Mouse (Mus musculus) Patski (cell line): Measurements from ENCODE around the gene Nrxn3. TPM values are rescaled to one million over a fixed set of nuclear protein-coding genes. Genes with fewer than 3 reads are reported as not detected.
A peak's percentile ranks its signal among the peaks of the same experiment; 100 is the strongest.

ENCODE experiments used
- ATAC-seq: fragments of 100-300 bp; one replicate; pipeline ENCODE4 v1.8.0; 2021
- CTCF ChIA-PET: fragments of 350-600 bp; sonication (Branson Sonifier 250); formaldehyde crosslinking; loops from one replicate; lab custom pipeline; 2022; ENCODE audit warnings: inconsistent platforms; lab: Charles Lee
- POLR2A ChIA-PET: fragments of 350-600 bp; sonication (Branson Sonifier 250); formaldehyde crosslinking; loops from one replicate; lab custom pipeline; 2022; ENCODE audit warnings: antibody characterized with exemption, inconsistent platforms; lab: Charles Lee
- DNase-seq: peaks from one replicate; pipeline ENCODE4 v3.0.0-alpha.2; 2011; ENCODE audit warnings: low read depth, low spot score
- H3K27me3 ChIP-seq: fragments of 371-371 bp; one replicate; pipeline ENCODE4 v1.5.1; 2021
- CTCF ChIP-seq: fragments of 100-300 bp; IDR thresholded peaks from one replicate; pipeline ENCODE4 v1.5.1; 2021
- in situ Hi-C: fragments of 300-500 bp; cut with MboI; formaldehyde crosslinking; loops from 3 replicates; pipeline ENCODE4 v1.11.1; 2018; ENCODE audit warnings: low pct_unique_long_range_greater_than_20kb, mixed read lengths
- polyA plus RNA-seq: library from polyadenylated mRNA; unstranded; gene quantifications from one replicate; pipeline ENCODE4 v1.2.3, GENCODE M21; 2021

Nrxn3 gene
- polyA plus RNA-seq, 1 experiment from 2014 or later: not detected

GRCm38 (mm10) chr12:88983688-88984330 lies 261.1 kb downstream of the Nrxn3 start:
- POLR2A ChIA-PET: no interaction called here
- TF ChIP-seq CTCF: no peak
- no peak for DNase-seq
- no peak for ATAC-seq
- no peaks in the 10 kb centered on the region for H3K27me3 ChIP-seq
- in situ Hi-C loops: no loop called here
- CTCF ChIA-PET: no interaction called here

GRCm38 (mm10) chr12:88984375-88984774 lies 261.7 kb downstream of the Nrxn3 start:
- CTCF ChIA-PET: no interaction called here
- in situ Hi-C loops: no loop called here
- TF ChIP-seq CTCF: no peak
- POLR2A ChIA-PET: no interaction called here
- DNase-seq: no peak
- no peak for ATAC-seq
- no peaks in the 10 kb centered on the region for H3K27me3 ChIP-seq

GRCm38 (mm10) chr12:88984804-88985203 lies 262.1 kb downstream of the Nrxn3 start:
- TF ChIP-seq CTCF: no peak
- ChIA-PET CTCF (no interaction called here), POLR2A (no interaction called here)
- in situ Hi-C loops: no loop called here
- DNase-seq: no peak
- ATAC-seq: no peak
- H3K27me3 ChIP-seq: no peaks in the 10 kb centered on the region

GRCm38 (mm10) chr12:88987046-88987445 lies 264.4 kb downstream of the Nrxn3 start:
- no peak for DNase-seq
- ATAC-seq: no peak
- in situ Hi-C loops: no loop called here
- ChIA-PET CTCF (no interaction called here), POLR2A (no interaction called here)
- H3K27me3 ChIP-seq: no peaks in the 10 kb centered on the region
- no peak for TF ChIP-seq CTCF

GRCm38 (mm10) chr12:88990753-88991152 lies 268.1 kb downstream of the Nrxn3 start:
- TF ChIP-seq CTCF: no peak
- DNase-seq (no peak), ATAC-seq (no peak)
- H3K27me3 ChIP-seq: no peaks in the 10 kb centered on the region
- ChIA-PET CTCF (no interaction called here), POLR2A (no interaction called here)
- in situ Hi-C loops: no loop called here

- CTCF ChIA-PET: interaction anchor here (1.0 kb wide), 1 partner anchor 62 kb away, joined by 3 read pairs; no protein-coding TSS in a partner anchor
These were observed 269.5 kb downstream of the Nrxn3 start for GRCm38 (mm10) chr12:88992141-88992540.

GRCm38 (mm10) chr12:88993788-88994187 lies 271.1 kb downstream of the Nrxn3 start:
- in situ Hi-C loops: no loop called here
- DNase-seq (no peak), ATAC-seq (no peak)
- no peaks in the 10 kb centered on the region for H3K27me3 ChIP-seq
- ChIA-PET POLR2A (no interaction called here), CTCF (no interaction called here)
- no peak for TF ChIP-seq CTCF

More at GRCm38 (mm10) chr12:88992141-88992540, 269.5 kb downstream of the Nrxn3 start:
- H3K27me3 ChIP-seq: no peaks in the 10 kb centered on the region
- in situ Hi-C loops: no loop called here
- POLR2A ChIA-PET: no interaction called here
- peak; percentile 40 for TF ChIP-seq CTCF
- ATAC-seq: no peak
- no peak for DNase-seq

- ChIA-PET POLR2A (no interaction called here), CTCF (interaction anchor here (0.7 to 1.4 kb wide), 2 partner anchors 10 to 16 kb away, joined by 3 to 4 read pairs; no protein-coding TSS in a partner anchor)
- in situ Hi-C loops: no loop called here
- TF ChIP-seq CTCF: no peak
- no peak for ATAC-seq
- DNase-seq: no peak
- no peaks in the 10 kb centered on the region for H3K27me3 ChIP-seq
These were observed 293.8 kb downstream of the Nrxn3 start for GRCm38 (mm10) chr12:89016436-89016835.

- DNase-seq: no peak
- in situ Hi-C loops: no loop called here
- ATAC-seq: no peak
- CTCF ChIA-PET: no interaction called here
- TF ChIP-seq CTCF: no peak
- POLR2A ChIA-PET: no interaction called here
- H3K27me3 ChIP-seq: no peaks in the 10 kb centered on the region
These were observed 302.5 kb downstream of the Nrxn3 start for GRCm38 (mm10) chr12:89025180-89025579.

- CTCF ChIA-PET: no interaction called here
- ATAC-seq: no peak
- no peak for DNase-seq
- H3K27me3 ChIP-seq: no peaks in the 10 kb centered on the region
- TF ChIP-seq CTCF: no peak
- in situ Hi-C loops: no loop called here
- POLR2A ChIA-PET: no interaction called here
These were observed 313.4 kb downstream of the Nrxn3 start for GRCm38 (mm10) chr12:89035984-89036618.

- ChIA-PET CTCF (no interaction called here), POLR2A (interaction anchor here (0.6 kb wide), 1 partner anchor 256 kb away, joined by 3 read pairs; no protein-coding TSS in a partner anchor)
- DNase-seq (no peak), ATAC-seq (no peak)
- H3K27me3 ChIP-seq: no peaks in the 10 kb centered on the region
- no peak for TF ChIP-seq CTCF
- in situ Hi-C loops: no loop called here
These were observed 317.5 kb downstream of the Nrxn3 start for GRCm38 (mm10) chr12:89040151-89040550.
